Mouse (Mus musculus): ENCODE measurements around the gene 2010003K11Rik.
"Not testable (repeated sequence)": the region's sequence is repeated elsewhere in the genome, so short reads cannot be mapped to it uniquely, and the experiment has no call there.

2010003K11Rik gene

GRCm38 (mm10) chr19:4456227-4456626, 42.2 kb downstream of the 2010003K11Rik start:
- peak; percentile 60 for DNase-seq (ENCODE audit: low spot score)

- no peak for DNase-seq (ENCODE audit: low spot score)
These were observed 43.1 kb downstream of the 2010003K11Rik start for GRCm38 (mm10) chr19:4455071-4455800.

GRCm38 (mm10) chr19:4454040-4454439, 44.3 kb downstream of the 2010003K11Rik start:
- DNase-seq (ENCODE audit: low spot score) = not testable (repeated sequence)

DNA sequence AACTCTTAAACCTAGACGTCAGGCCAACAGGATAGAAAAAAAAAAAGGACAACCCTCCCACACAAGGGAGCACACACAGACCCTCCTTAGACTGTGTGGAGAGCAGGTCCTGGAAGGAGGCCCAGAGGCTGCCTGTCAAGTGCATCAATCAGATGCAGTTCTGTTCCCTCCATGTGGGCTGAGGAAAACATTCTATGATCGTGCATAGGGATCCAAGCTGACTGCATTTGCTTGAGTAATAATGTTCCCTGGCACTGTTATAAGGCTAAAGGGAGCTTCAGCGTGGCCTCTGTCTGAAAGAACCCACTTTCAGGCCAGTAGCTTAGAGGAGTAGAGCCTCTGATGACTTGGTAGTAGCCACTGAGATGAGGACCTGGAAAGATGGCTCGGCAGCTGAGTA, 45.9 kb downstream of the 2010003K11Rik start:
- peak; percentile 38 for DNase-seq (ENCODE audit: low spot score)

- no peak for DNase-seq (ENCODE audit: low spot score)
These were observed 46.4 kb downstream of the 2010003K11Rik start for GRCm38 (mm10) chr19:4451965-4452364.

- no peak for DNase-seq (ENCODE audit: low spot score)
These were observed 47.3 kb downstream of the 2010003K11Rik start for GRCm38 (mm10) chr19:4451098-4451497.

GRCm38 (mm10) chr19:4450666-4451065, 47.7 kb downstream of the 2010003K11Rik start:
- DNase-seq (ENCODE audit: low spot score) = no peak

- DNase-seq (ENCODE audit: low spot score) = no peak
These were observed 49.2 kb downstream of the 2010003K11Rik start for GRCm38 (mm10) chr19:4449230-4449629.

DNA sequence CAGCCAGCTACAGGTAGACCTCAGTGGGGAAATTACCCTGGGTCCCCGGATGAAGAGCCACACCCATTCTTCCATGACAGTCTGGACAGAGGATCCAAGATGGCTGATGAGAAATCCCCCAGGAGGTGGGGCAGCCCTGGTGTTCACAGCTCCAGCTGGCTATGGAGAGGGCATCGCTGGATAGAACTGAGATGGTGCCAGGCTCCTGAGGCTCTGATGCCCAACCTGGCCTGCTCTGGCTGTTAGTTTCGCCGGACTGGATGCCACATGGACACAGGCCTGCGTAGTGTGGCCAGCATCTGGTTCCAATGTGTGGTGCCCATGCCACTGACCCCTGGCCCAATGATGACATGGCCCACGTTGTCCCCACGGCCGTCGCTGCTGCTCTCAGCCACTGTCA, 50.9 kb downstream of the 2010003K11Rik start:
- no peak for DNase-seq (ENCODE audit: low spot score)

Measured in layer of hippocampus, adult 11-12 months (tissue).